Mouse (Mus musculus): ENCODE results near the gene Ensa. TPM values are rescaled to one million over a fixed set of nuclear protein-coding genes. Genes with fewer than 3 reads are reported as not detected.

Ensa gene
- polyA plus RNA-seq, 1 experiment from 2014 or later, result 142 TPM

- TF ChIP-seq CTCF (IDR thresholded peaks at IDR 0.05), result no peak
- ATAC-seq (no peak), DNase-seq (ENCODE audit: low read depth, low spot score) (no peak)
- in situ Hi-C loops (cut with MboI; ENCODE audit: low pct_unique_long_range_greater_than_20kb), result no loop called here
- ChIA-PET POLR2A (interaction anchor here (0.6 to 0.7 kb wide), 2 partner anchors 259 to 338 kb away, joined by 3 to 4 read pairs; no protein-coding TSS in a partner anchor), CTCF (interaction anchor here (0.8 to 1.4 kb wide), 2 partner anchors 16 to 22 kb away, joined by 3 to 4 read pairs; no protein-coding TSS in a partner anchor)
- no peaks in the 10 kb centered on the region for H3K27me3 ChIP-seq
These were observed 30.6 kb downstream of the Ensa start for GRCm38 (mm10) chr3:95655437-95655836.

- H3K27me3 ChIP-seq, result no peaks in the 10 kb centered on the region
- ChIA-PET POLR2A (interaction anchor here (0.8 to 12.3 kb wide), 2 partner anchors 18 to 30 kb away, joined by 3 to 109 read pairs; no protein-coding TSS in a partner anchor), CTCF (interaction anchor here (1.2 kb wide), 1 partner anchor 10 kb away, joined by 4 read pairs; no protein-coding TSS in a partner anchor)
- ATAC-seq (no peak), DNase-seq (ENCODE audit: low read depth, low spot score) (no peak)
- in situ Hi-C loops (cut with MboI; ENCODE audit: low pct_unique_long_range_greater_than_20kb), result no loop called here
- no peak for TF ChIP-seq CTCF (IDR thresholded peaks at IDR 0.05)
These were observed 32.3 kb downstream of the Ensa start for GRCm38 (mm10) chr3:95657108-95657507.

GRCm38 (mm10) chr3:95657711-95658110 is 32.9 kb downstream of the Ensa start:
- ATAC-seq, result no peak
- in situ Hi-C loops (cut with MboI; ENCODE audit: low pct_unique_long_range_greater_than_20kb), result no loop called here
- DNase-seq (ENCODE audit: low read depth, low spot score), result no peak
- H3K27me3 ChIP-seq, result no peaks in the 10 kb centered on the region
- ChIA-PET CTCF (interaction anchor here (1.2 kb wide), 1 partner anchor 11 kb away, joined by 4 read pairs; no protein-coding TSS in a partner anchor), POLR2A (interaction anchor here (0.7 to 12.3 kb wide), 6 partner anchors 10 to 31 kb away, joined by 3 to 109 read pairs (median 3); no protein-coding TSS in a partner anchor)
- TF ChIP-seq CTCF (IDR thresholded peaks at IDR 0.05), result no peak

GRCm38 (mm10) chr3:95658236-95658867 is 33.6 kb downstream of the Ensa start, which contains the start of gene Mcl1:
Mcl1 (plus strand) TSS chr3:95658788.
- POLR2A ChIA-PET, result interaction anchor here (0.7 to 12.3 kb wide), 7 partner anchors 9 to 31 kb away, joined by 3 to 109 read pairs (median 4); partner anchors contain the start of gene Adamtsl4
- in situ Hi-C loops (cut with MboI; ENCODE audit: low pct_unique_long_range_greater_than_20kb), result no loop called here
- DNase-seq (ENCODE audit: low read depth, low spot score), result peak; percentile 90
- no peak for TF ChIP-seq CTCF (IDR thresholded peaks at IDR 0.05)
- H3K27me3 ChIP-seq, result no peaks in the 10 kb centered on the region
- peak; percentile 84 for ATAC-seq
- CTCF ChIA-PET, result no interaction called here

GRCm38 (mm10) chr3:95658868-95659712 is 34.3 kb downstream of the Ensa start:
- DNase-seq (ENCODE audit: low read depth, low spot score), result no peak
- ChIA-PET POLR2A (interaction anchor here (1.0 to 12.3 kb wide), 4 partner anchors 9 to 32 kb away, joined by 4 to 109 read pairs (median 16); partner anchors contain the start of gene Adamtsl4), CTCF (no interaction called here)
- in situ Hi-C loops (cut with MboI; ENCODE audit: low pct_unique_long_range_greater_than_20kb), result no loop called here
- ATAC-seq, result peak; percentile 27
- no peaks in the 10 kb centered on the region for H3K27me3 ChIP-seq
- no peak for TF ChIP-seq CTCF (IDR thresholded peaks at IDR 0.05)

GRCm38 (mm10) chr3:95659948-95660347 is 35.2 kb downstream of the Ensa start:
- no peak for ATAC-seq
- no peaks in the 10 kb centered on the region for H3K27me3 ChIP-seq
- CTCF ChIA-PET, result interaction anchor here (1.4 kb wide), 1 partner anchor 26 kb away, joined by 3 read pairs; no protein-coding TSS in a partner anchor
- no peak for TF ChIP-seq CTCF (IDR thresholded peaks at IDR 0.05)
- DNase-seq (ENCODE audit: low read depth, low spot score), result no peak
- POLR2A ChIA-PET, result interaction anchor here (1.2 to 12.3 kb wide), 4 partner anchors 8 to 27 kb away, joined by 3 to 109 read pairs (median 16); partner anchors contain the start of gene Adamtsl4
- in situ Hi-C loops (cut with MboI; ENCODE audit: low pct_unique_long_range_greater_than_20kb), result loop anchor here (10.0 kb wide), 1 partner anchor 505 kb away; the partner anchor contains the start of gene Mtmr11

GRCm38 (mm10) chr3:95660788-95661478 is 36.1 kb downstream of the Ensa start:
- ChIA-PET POLR2A (interaction anchor here (0.6 to 12.3 kb wide), 6 partner anchors 7 to 156 kb away, joined by 3 to 109 read pairs (median 14); partner anchors contain the start of gene Adamtsl4), CTCF (interaction anchor here (1.0 to 4.1 kb wide), 4 partner anchors 16 to 35 kb away, joined by 3 to 11 read pairs (median 5); partner anchors contain the start of gene Adamtsl4)
- no peak for TF ChIP-seq CTCF (IDR thresholded peaks at IDR 0.05)
- DNase-seq (ENCODE audit: low read depth, low spot score) (no peak), ATAC-seq (no peak)
- in situ Hi-C loops (cut with MboI; ENCODE audit: low pct_unique_long_range_greater_than_20kb), result loop anchor here (10.0 kb wide), 1 partner anchor 504 kb away; the partner anchor contains the start of gene Mtmr11
- H3K27me3 ChIP-seq, result no peaks in the 10 kb centered on the region

GRCm38 (mm10) chr3:95661945-95662715 is 37.3 kb downstream of the Ensa start:
- POLR2A ChIA-PET, result interaction anchor here (0.8 to 12.3 kb wide), 4 partner anchors 12 to 38 kb away, joined by 4 to 109 read pairs (median 18); partner anchors contain the start of genes Adamtsl4 and Ensa
- ATAC-seq (no peak), DNase-seq (ENCODE audit: low read depth, low spot score) (no peak)
- TF ChIP-seq CTCF (IDR thresholded peaks at IDR 0.05), result no peak
- no peaks in the 10 kb centered on the region for H3K27me3 ChIP-seq
- CTCF ChIA-PET, result interaction anchor here (1.1 to 4.4 kb wide), 4 partner anchors 11 to 34 kb away, joined by 3 to 42 read pairs (median 7); partner anchors contain the start of gene Adamtsl4
- in situ Hi-C loops (cut with MboI; ENCODE audit: low pct_unique_long_range_greater_than_20kb), result loop anchor here (10.0 kb wide), 1 partner anchor 503 kb away; the partner anchor contains the start of gene Mtmr11

Measured in Patski (cell line).